Mouse (Mus musculus) heart, embryonic 10.5 days (tissue): ENCODE results near the gene Celf2. TPM values are rescaled to one million over a fixed set of nuclear protein-coding genes. Genes with fewer than 3 reads are reported as not detected.

Experiments used
- DNase-seq: peaks from one replicate; pipeline ENCODE4 v3.0.0-alpha.2; 2017; ENCODE audit warnings: low spot score
- H3K27ac ChIP-seq: fragments of 300-500 bp; sonication (generic); 2 replicates; pipeline ENCODE4 v1.5.1; 2016; ENCODE audit warnings: mild to moderate bottlenecking
- H3K27me3 ChIP-seq: fragments of 300-500 bp; sonication (generic); 2 replicates; pipeline ENCODE4 v1.6.1; 2016; ENCODE audit warnings: mild to moderate bottlenecking; ENCODE audit not compliant: poor library complexity, insufficient read depth, severe bottlenecking
- H3K36me3 ChIP-seq: fragments of 300-500 bp; sonication (generic); 2 replicates; pipeline ENCODE4 v1.6.1; 2016; ENCODE audit warnings: mild to moderate bottlenecking, moderate library complexity
- H3K4me1 ChIP-seq: fragments of 300-500 bp; sonication (generic); 2 replicates; pipeline ENCODE4 v1.6.1; 2016; ENCODE audit warnings: mild to moderate bottlenecking
- H3K4me3 ChIP-seq: fragments of 300-500 bp; sonication (generic); 2 replicates; pipeline ENCODE4 v1.5.1; 2016; ENCODE audit warnings: mild to moderate bottlenecking, moderate library complexity
- H3K9me3 ChIP-seq: fragments of 300-500 bp; sonication (generic); 2 replicates; pipeline ENCODE4 v1.6.1; 2016; ENCODE audit warnings: mild to moderate bottlenecking, moderate library complexity
- WGBS: fragments of 180-500 bp; shearing (Covaris S2); methylation state at CpG from one replicate; pipeline ENCODE4 v1.1.7; 2016; 5-methylcytosine and 5-hydroxymethylcytosine counted together
- polyA plus RNA-seq: library from polyadenylated mRNA; unstranded; fragments of >200 nt; fragmentation: Nextera tagmentation; extraction: Ambion mirVana; gene quantifications from 2 replicates; pipeline ENCODE4 v1.2.1, GENCODE M21; 2016

The Celf2 gene
- polyA plus RNA-seq, 1 experiment from 2014 or later: 38.2 TPM

GRCm38 (mm10) chr2:7493420-7493819 is 15.9 kb downstream of the Celf2 start:
- Histone ChIP-seq H3K9me3 (no peaks in the 10 kb centered on the region), H3K36me3 (no peaks in the 10 kb centered on the region), H3K4me1 (no peaks in the 10 kb centered on the region), H3K27me3 (no peaks in the 10 kb centered on the region), H3K4me3 (no peak overlapping the region), H3K27ac (no peak overlapping the region)
- DNase-seq: no peak

GRCm38 (mm10) chr2:7484974-7485373 is 24.4 kb downstream of the Celf2 start:
- WGBS: 62% methylated on average over 2 of the region's 2 CpGs
- no peak overlapping the region for H3K4me3 ChIP-seq

GRCm38 (mm10) chr2:7482062-7482461 is 27.3 kb downstream of the Celf2 start:
- H3K27ac ChIP-seq: no peak overlapping the region
- WGBS: 70% methylated on average over 4 of the region's 4 CpGs
- no peaks in the 10 kb centered on the region for H3K27me3 ChIP-seq
- H3K4me3 ChIP-seq: no peak overlapping the region
- no peaks in the 10 kb centered on the region for H3K9me3 ChIP-seq
- H3K36me3 ChIP-seq: no peaks in the 10 kb centered on the region
- no peak for DNase-seq
- no peaks in the 10 kb centered on the region for H3K4me1 ChIP-seq

More at GRCm38 (mm10) chr2:7484974-7485373, 24.4 kb downstream of the Celf2 start:
- Histone ChIP-seq H3K27ac (no peak overlapping the region), H3K27me3 (no peaks in the 10 kb centered on the region), H3K9me3 (no peaks in the 10 kb centered on the region), H3K36me3 (no peaks in the 10 kb centered on the region), H3K4me1 (no peaks in the 10 kb centered on the region)
- DNase-seq: no peak

- no peak overlapping the region for H3K4me3 ChIP-seq
- H3K27me3 ChIP-seq: no peaks in the 10 kb centered on the region
- no peaks in the 10 kb centered on the region for H3K9me3 ChIP-seq
- WGBS: 72% methylated on average over 5 of the region's 5 CpGs
- H3K36me3 ChIP-seq: no peaks in the 10 kb centered on the region
- no peak for DNase-seq
- H3K27ac ChIP-seq: no peak overlapping the region
- H3K4me1 ChIP-seq: no peaks in the 10 kb centered on the region
Measured at GRCm38 (mm10) chr2:7460329-7461056, 48.9 kb downstream of the Celf2 start.

GRCm38 (mm10) chr2:7438721-7439282 is 70.6 kb downstream of the Celf2 start:
- 82% methylated on average over 8 of the region's 8 CpGs for WGBS
- H3K4me3 ChIP-seq: no peak overlapping the region
- no peaks in the 10 kb centered on the region for H3K4me1 ChIP-seq
- no peak overlapping the region for H3K27ac ChIP-seq
- H3K27me3 ChIP-seq: no peaks in the 10 kb centered on the region
- H3K36me3 ChIP-seq: no peaks in the 10 kb centered on the region
- no peaks in the 10 kb centered on the region for H3K9me3 ChIP-seq
- DNase-seq: no peak

GRCm38 (mm10) chr2:7426481-7426880 is 82.9 kb downstream of the Celf2 start:
- Histone ChIP-seq H3K4me3 (no peak overlapping the region), H3K4me1 (no peaks in the 10 kb centered on the region), H3K9me3 (no peaks in the 10 kb centered on the region), H3K27me3 (no peaks in the 10 kb centered on the region), H3K27ac (no peak overlapping the region), H3K36me3 (no peaks in the 10 kb centered on the region)
- WGBS: 84% methylated on average over 1 of the region's 1 CpGs
- DNase-seq: no peak

- Histone ChIP-seq H3K4me3 (no peak overlapping the region), H3K4me1 (no peaks in the 10 kb centered on the region), H3K27ac (no peak overlapping the region), H3K36me3 (no peaks in the 10 kb centered on the region), H3K27me3 (no peaks in the 10 kb centered on the region), H3K9me3 (no peaks in the 10 kb centered on the region)
- no peak for DNase-seq
- WGBS: 73% methylated on average over 3 of the region's 3 CpGs
Measured at GRCm38 (mm10) chr2:7400530-7400929, 108.8 kb downstream of the Celf2 start.

GRCm38 (mm10) chr2:7395935-7396334 is 113.4 kb downstream of the Celf2 start:
- H3K27ac ChIP-seq: no peak overlapping the region
- H3K36me3 ChIP-seq: no peaks in the 10 kb centered on the region
- DNase-seq: no peak
- H3K27me3 ChIP-seq: no peaks in the 10 kb centered on the region
- no peak overlapping the region for H3K4me3 ChIP-seq
- H3K9me3 ChIP-seq: no peaks in the 10 kb centered on the region
- no peaks in the 10 kb centered on the region for H3K4me1 ChIP-seq
- 34% methylated on average over 8 of the region's 8 CpGs for WGBS

GRCm38 (mm10) chr2:7395473-7395872 is 113.9 kb downstream of the Celf2 start:
- no peaks in the 10 kb centered on the region for H3K9me3 ChIP-seq
- DNase-seq: no peak
- no peak overlapping the region for H3K27ac ChIP-seq
- no peaks in the 10 kb centered on the region for H3K27me3 ChIP-seq
- no peaks in the 10 kb centered on the region for H3K4me1 ChIP-seq
- WGBS: 67% methylated on average over 7 of the region's 7 CpGs
- H3K36me3 ChIP-seq: no peaks in the 10 kb centered on the region
- no peak overlapping the region for H3K4me3 ChIP-seq

- no peak overlapping the region for H3K27ac ChIP-seq
- H3K4me1 ChIP-seq: no peaks in the 10 kb centered on the region
- H3K27me3 ChIP-seq: no peaks in the 10 kb centered on the region
- H3K4me3 ChIP-seq: no peak overlapping the region
- no peaks in the 10 kb centered on the region for H3K36me3 ChIP-seq
- 79% methylated on average over 2 of the region's 2 CpGs for WGBS
- no peak for DNase-seq
- H3K9me3 ChIP-seq: no peaks in the 10 kb centered on the region
Measured at GRCm38 (mm10) chr2:7392500-7392899, 116.9 kb downstream of the Celf2 start.

- WGBS: 72% methylated on average over 5 of the region's 5 CpGs
- no peaks in the 10 kb centered on the region for H3K36me3 ChIP-seq
Measured at GRCm38 (mm10) chr2:7389264-7389663, 120.1 kb downstream of the Celf2 start.

GRCm38 (mm10) chr2:7378736-7379135 is 130.6 kb downstream of the Celf2 start:
- Histone ChIP-seq H3K27ac (no peak overlapping the region), H3K4me1 (peaks cover 6% of the 10 kb centered on the region), H3K4me3 (no peak overlapping the region), H3K27me3 (no peaks in the 10 kb centered on the region), H3K36me3 (no peaks in the 10 kb centered on the region), H3K9me3 (no peaks in the 10 kb centered on the region)
- no peak for DNase-seq
- 35% methylated on average over 1 of the region's 1 CpGs for WGBS

More at GRCm38 (mm10) chr2:7389264-7389663, 120.1 kb downstream of the Celf2 start:
- Histone ChIP-seq H3K9me3 (no peaks in the 10 kb centered on the region), H3K4me1 (no peaks in the 10 kb centered on the region), H3K4me3 (no peak overlapping the region), H3K27me3 (no peaks in the 10 kb centered on the region), H3K27ac (no peak overlapping the region)
- DNase-seq: no peak

GRCm38 (mm10) chr2:7377878-7378277 is 131.5 kb downstream of the Celf2 start:
- 86% methylated on average over 1 of the region's 1 CpGs for WGBS
- no peaks in the 10 kb centered on the region for H3K9me3 ChIP-seq
- peak overlapping the region; percentile 22; the same call in 1 of the 2 replicates for H3K27ac ChIP-seq
- DNase-seq: no peak
- H3K4me1 ChIP-seq: peaks cover 6% of the 10 kb centered on the region
- H3K4me3 ChIP-seq: no peak overlapping the region
- H3K27me3 ChIP-seq: no peaks in the 10 kb centered on the region
- no peaks in the 10 kb centered on the region for H3K36me3 ChIP-seq
